ENCODE assay signal across 8 mouse cellular contexts in genomic region chr11:95042096-95042495, GRCm38 (mm10). TPM values are rescaled to one million over a fixed set of nuclear protein-coding genes. Genes with fewer than 3 reads are reported as not detected.
DNase-seq lines count a peak whose midpoint lies in the region; ATAC-seq and TF ChIP-seq lines count a peak whose summit lies in the region.

No protein-coding gene starts in this region.

- no peak overlapping the region for H3K9ac ChIP-seq in ES-Bruce4 (ENCODE audit: low read depth, poor library complexity, severe bottlenecking)
- peak overlapping the region; percentile 47 for H3K9ac ChIP-seq in heart, embryonic 15.5 days
- H3K9ac ChIP-seq in liver, embryonic 13.5 days = peak overlapping the region; percentile 68
- H3K9ac ChIP-seq in stomach, embryonic 15.5 days = 0 out of 2 replicates have a peak overlapping the region, but pooled peaks have one; percentile 17

- no peaks in the 10 kb centered on the region for H3K27me3 ChIP-seq in ES-Bruce4 (ENCODE audit: control insufficient read depth, insufficient read depth, low read length, poor library complexity, severe bottlenecking)
- peaks cover 33% of the 10 kb centered on the region for H3K27me3 ChIP-seq in forebrain, embryonic 10.5 days (ENCODE audit: poor library complexity, severe bottlenecking)
- H3K27me3 ChIP-seq in heart, embryonic 15.5 days = no peaks in the 10 kb centered on the region
- H3K27me3 ChIP-seq in liver, embryonic 13.5 days = peaks cover 20% of the 10 kb centered on the region
- no peaks in the 10 kb centered on the region for H3K27me3 ChIP-seq in stomach, embryonic 15.5 days (replicated peaks)

- ATAC-seq in heart, embryonic 15.5 days (replicated peaks; ENCODE audit: insufficient number of reproducible peaks, insufficient read depth, low FRiP score, low read depth) = no peak
- peak; percentile 32 for ATAC-seq in liver, embryonic 13.5 days (ENCODE audit: low read depth)
- ATAC-seq in stomach, embryonic 15.5 days (ENCODE audit: insufficient read depth, low FRiP score, low read depth) = peak; percentile 15; the same call in 1 of the 2 replicates

- TF ChIP-seq EP300 in ES-Bruce4 (IDR thresholded peaks at IDR 0.05; ENCODE audit: insufficient read depth, low read depth, low read length) = no peak

- H3K4me2 ChIP-seq in heart, embryonic 15.5 days = peak overlapping the region; percentile 88
- peak overlapping the region; percentile 97 for H3K4me2 ChIP-seq in liver, embryonic 13.5 days
- peak overlapping the region; percentile 88 for H3K4me2 ChIP-seq in stomach, embryonic 15.5 days

- H3K27ac ChIP-seq in ES-Bruce4 (ENCODE audit: insufficient read depth, low read length) = no peak overlapping the region
- peak overlapping the region; percentile 59; the same call in 1 of the 2 replicates for H3K27ac ChIP-seq in forebrain, embryonic 10.5 days
- peak overlapping the region; percentile 67 for H3K27ac ChIP-seq in heart, embryonic 15.5 days
- peak overlapping the region; percentile 83 for H3K27ac ChIP-seq in liver, embryonic 13.5 days
- H3K27ac ChIP-seq in stomach, embryonic 15.5 days = peak overlapping the region; percentile 41; the same call in 1 of the 2 replicates

- peak overlapping the region; percentile 53 for H3K4me3 ChIP-seq in ES-Bruce4 (ENCODE audit: low read depth, low read length)
- H3K4me3 ChIP-seq in forebrain, embryonic 10.5 days = peak overlapping the region; percentile 81
- H3K4me3 ChIP-seq in heart, embryonic 15.5 days = peak overlapping the region; percentile 94
- H3K4me3 ChIP-seq in liver, embryonic 13.5 days (replicated peaks) = peak overlapping the region; percentile 54
- peak overlapping the region; percentile 88 for H3K4me3 ChIP-seq in stomach, embryonic 15.5 days (replicated peaks)

- no peaks in the 10 kb centered on the region; the same call in 1 of the 2 replicates for H3K36me3 ChIP-seq in ES-Bruce4 (ENCODE audit: control insufficient read depth, insufficient read depth, low read length, poor library complexity, severe bottlenecking)
- no peaks in the 10 kb centered on the region for H3K36me3 ChIP-seq in forebrain, embryonic 10.5 days (replicated peaks)
- H3K36me3 ChIP-seq in heart, embryonic 15.5 days = peaks cover 23% of the 10 kb centered on the region
- H3K36me3 ChIP-seq in liver, embryonic 13.5 days = no peaks in the 10 kb centered on the region
- peaks cover 6% of the 10 kb centered on the region; the same call in 1 of the 2 replicates for H3K36me3 ChIP-seq in stomach, embryonic 15.5 days

- TF ChIP-seq CTCF in ES-Bruce4 (IDR thresholded peaks at IDR 0.05; ENCODE audit: low read depth, low read length) = peak; percentile 63

- WGBS in forebrain, embryonic 10.5 days = 1% methylated on average over 11 of the region's 11 CpGs
- under 1% methylated on average over 11 of the region's 11 CpGs for WGBS in heart, embryonic 15.5 days
- 0% methylated on average over 11 of the region's 11 CpGs for WGBS in liver, embryonic 13.5 days (ENCODE audit: insufficient replicate concordance)
- WGBS in stomach, embryonic 15.5 days = under 1% methylated on average over 11 of the region's 11 CpGs

- DNase-seq in c-Kit-positive CD71-negative TER-119-negative erythroid progenitor cells, embryonic 14.5 days (ENCODE audit: low read depth) = peak; percentile 74
- peak; percentile 82 for DNase-seq in forebrain, embryonic 10.5 days (ENCODE audit: extremely low spot score, low spot score)
- peak; percentile 91 for DNase-seq in kidney, postnatal 14 days
- DNase-seq in liver, embryonic 13.5 days = peak; percentile 74
- peak; percentile 82 for DNase-seq in neural tube, embryonic 10.5 days (ENCODE audit: extremely low spot score, low spot score)

- no peaks in the 10 kb centered on the region for H3K4me1 ChIP-seq in ES-Bruce4 (ENCODE audit: control insufficient read depth, insufficient read depth, low read length)
- H3K4me1 ChIP-seq in forebrain, embryonic 10.5 days = peaks cover 29% of the 10 kb centered on the region
- peaks cover 17% of the 10 kb centered on the region for H3K4me1 ChIP-seq in heart, embryonic 15.5 days (replicated peaks)
- H3K4me1 ChIP-seq in liver, embryonic 13.5 days (replicated peaks) = peaks cover 42% of the 10 kb centered on the region
- peaks cover 24% of the 10 kb centered on the region for H3K4me1 ChIP-seq in stomach, embryonic 15.5 days

- no peak for TF ChIP-seq POLR2A in ES-Bruce4 (IDR thresholded peaks at IDR 0.05; ENCODE audit: insufficient read depth, low read length)

- no peaks in the 10 kb centered on the region for H3K9me3 ChIP-seq in ES-Bruce4 (replicated peaks; ENCODE audit: control insufficient read depth, insufficient read depth, low read length, poor library complexity, severe bottlenecking)
- no peaks in the 10 kb centered on the region for H3K9me3 ChIP-seq in forebrain, embryonic 10.5 days
- H3K9me3 ChIP-seq in heart, embryonic 15.5 days (replicated peaks) = no peaks in the 10 kb centered on the region
- H3K9me3 ChIP-seq in liver, embryonic 13.5 days (replicated peaks) = no peaks in the 10 kb centered on the region
- no peaks in the 10 kb centered on the region for H3K9me3 ChIP-seq in stomach, embryonic 15.5 days

RNA-seq across cellular contexts. Expression of gene Pdk2, which starts 0.9 kb away (rescaled TPM):
- 9.4 and 9.5 TPM in 2 replicates for polyA plus RNA-seq in ES-Bruce4 (2011; ENCODE audit: insufficient read depth, insufficient read length, low read depth, missing spikeins)
- 12.1 and 12.5 TPM in 2 replicates for polyA plus RNA-seq in forebrain, embryonic 10.5 days (2016; fragmentation: Nextera tagmentation; extraction: Ambion mirVana)
- 114 and 117 TPM in 2 replicates for polyA plus RNA-seq in heart, embryonic 15.5 days (2015; fragmentation: Nextera tagmentation; extraction: Ambion mirVana)
- 5.8 and 8.6 TPM in 2 replicates for polyA plus RNA-seq in liver, embryonic 13.5 days (2015; fragmentation: Nextera tagmentation; extraction: Ambion mirVana)
- polyA plus RNA-seq in stomach, embryonic 15.5 days (2015; fragmentation: Nextera tagmentation; extraction: Ambion mirVana) = 30.2 and 35.1 TPM in 2 replicates

RNA-seq across cellular contexts. Expression of gene Samd14, which starts 32.4 kb away (rescaled TPM):
- 0.30 and 0.79 TPM in 2 replicates for polyA plus RNA-seq in ES-Bruce4 (2011; ENCODE audit: insufficient read depth, insufficient read length, low read depth, missing spikeins)
- 35.8 and 36.7 TPM in 2 replicates for polyA plus RNA-seq in forebrain, embryonic 10.5 days (2016; fragmentation: Nextera tagmentation; extraction: Ambion mirVana)
- polyA plus RNA-seq in heart, embryonic 15.5 days (2015; fragmentation: Nextera tagmentation; extraction: Ambion mirVana) = 8.0 and 13.2 TPM in 2 replicates
- polyA plus RNA-seq in liver, embryonic 13.5 days (2015; fragmentation: Nextera tagmentation; extraction: Ambion mirVana) = 35.4 and 36.3 TPM in 2 replicates
- 19.8 and 21.1 TPM in 2 replicates for polyA plus RNA-seq in stomach, embryonic 15.5 days (2015; fragmentation: Nextera tagmentation; extraction: Ambion mirVana)

RNA-seq across cellular contexts. Expression of gene Itga3, which starts 34.5 kb away (rescaled TPM):
- 86.4 and 92.1 TPM in 2 replicates for polyA plus RNA-seq in ES-Bruce4 (2011; ENCODE audit: insufficient read depth, insufficient read length, low read depth, missing spikeins)
- polyA plus RNA-seq in forebrain, embryonic 10.5 days (2016; fragmentation: Nextera tagmentation; extraction: Ambion mirVana) = 5.5 and 6.5 TPM in 2 replicates
- polyA plus RNA-seq in heart, embryonic 15.5 days (2015; fragmentation: Nextera tagmentation; extraction: Ambion mirVana) = 9.7 and 12.9 TPM in 2 replicates
- polyA plus RNA-seq in liver, embryonic 13.5 days (2015; fragmentation: Nextera tagmentation; extraction: Ambion mirVana) = 1.8 and 1.9 TPM in 2 replicates
- polyA plus RNA-seq in stomach, embryonic 15.5 days (2015; fragmentation: Nextera tagmentation; extraction: Ambion mirVana) = 23.8 and 24.1 TPM in 2 replicates

RNA-seq across cellular contexts. Expression of gene Ppp1r9b, which starts 51.3 kb away (rescaled TPM):
- 20.3 and 21.0 TPM in 2 replicates for polyA plus RNA-seq in ES-Bruce4 (2011; ENCODE audit: insufficient read depth, insufficient read length, low read depth, missing spikeins)
- polyA plus RNA-seq in forebrain, embryonic 10.5 days (2016; fragmentation: Nextera tagmentation; extraction: Ambion mirVana) = 8.7 and 10.7 TPM in 2 replicates
- 5.0 and 6.6 TPM in 2 replicates for polyA plus RNA-seq in heart, embryonic 15.5 days (2015; fragmentation: Nextera tagmentation; extraction: Ambion mirVana)
- polyA plus RNA-seq in liver, embryonic 13.5 days (2015; fragmentation: Nextera tagmentation; extraction: Ambion mirVana) = 10.0 and 10.6 TPM in 2 replicates
- polyA plus RNA-seq in stomach, embryonic 15.5 days (2015; fragmentation: Nextera tagmentation; extraction: Ambion mirVana) = 10.3 TPM in 2 replicates
